Mouse (Mus musculus) MEL (cell line): ENCODE results near the gene Rin2.

Source experiments
- CTCF ChIP-seq, 3 experiments: IDR thresholded peaks in 2 of 3; conservative IDR thresholded peaks in 1 of 3; 2 replicates each; pipeline ENCODE4 v1.5.1; 2011 to 2012; ENCODE audit warnings: low read length in 3 of 3, low read depth in 2 of 3, mild to moderate bottlenecking in 2 of 3, improper control_type of control experiment in 1 of 3, inconsistent platforms in 1 of 3, mixed read lengths in 1 of 3, moderate library complexity in 1 of 3; ENCODE audit not compliant: control insufficient read depth in 1 of 3, insufficient read depth in 1 of 3, poor library complexity in 1 of 3, severe bottlenecking in 1 of 3
- EP300 ChIP-seq, 2 experiments: IDR thresholded peaks; 2 replicates each; pipeline ENCODE4 v1.6.1; 2011; ENCODE audit warnings: improper control_type of control experiment in 2 of 2, low read length in 2 of 2, low read depth in 1 of 2, mild to moderate bottlenecking in 1 of 2
- MYB ChIP-seq: IDR thresholded peaks from 2 replicates; pipeline ENCODE4 v1.6.1; 2011; ENCODE audit warnings: mild to moderate bottlenecking, low read depth, low read length, improper control_type of control experiment
- POLR2A ChIP-seq, 2 experiments: IDR thresholded peaks; 2 replicates each; pipeline ENCODE4 v1.6.1; 2011 to 2012; ENCODE audit warnings: low read length in 2 of 2, mild to moderate bottlenecking in 2 of 2, control low read depth in 1 of 2, improper control_type of control experiment in 1 of 2, low read depth in 1 of 2, moderate library complexity in 1 of 2; ENCODE audit not compliant: control insufficient read depth in 1 of 2, insufficient read depth in 1 of 2, poor library complexity in 1 of 2
- POLR2AphosphoS5 ChIP-seq: IDR thresholded peaks from 2 replicates; pipeline ENCODE4 v1.6.1; 2012; ENCODE audit warnings: low read depth, borderline replicate concordance, mild to moderate bottlenecking, inconsistent platforms, low read length, moderate library complexity, mixed read lengths
- RAD21 ChIP-seq: IDR thresholded peaks from 2 replicates; pipeline ENCODE4 v1.6.1; 2011; ENCODE audit warnings: mild to moderate bottlenecking, low read depth, low read length, improper control_type of control experiment
- SIN3A ChIP-seq: IDR thresholded peaks from 2 replicates; pipeline ENCODE4 v1.6.1; 2012; ENCODE audit warnings: low read length, improper control_type of control experiment, inconsistent platforms
- TAL1 ChIP-seq: IDR thresholded peaks from 2 replicates; pipeline ENCODE4 v1.6.1; 2012; ENCODE audit warnings: mild to moderate bottlenecking, inconsistent platforms, low read length, moderate library complexity, mixed read lengths
- TBP ChIP-seq: IDR thresholded peaks from 2 replicates; pipeline ENCODE4 v1.8.0; 2011; ENCODE audit warnings: low read depth, low read length, improper control_type of control experiment

GRCm38 (mm10) chr2:145793702-145794101, 118.7 kb downstream of the Rin2 start:
- TF ChIP-seq TBP, result no peak
- no peak for TF ChIP-seq CTCF (IDR thresholded peaks at IDR 0.05 in 2 of 3, conservative IDR thresholded peaks at IDR 0.05 in 1 of 3; ENCODE audit: control insufficient read depth in 1 of 3, insufficient read depth in 1 of 3, low read depth in 2 of 3, low read length in 3 of 3, poor library complexity in 1 of 3, severe bottlenecking in 1 of 3)
- no peak for TF ChIP-seq POLR2A (IDR thresholded peaks at IDR 0.05; ENCODE audit: control insufficient read depth in 1 of 2, insufficient read depth in 1 of 2, low read depth in 1 of 2, low read length in 2 of 2, poor library complexity in 1 of 2)
- no peak for TF ChIP-seq TAL1
- no peak for TF ChIP-seq MYB
- no peak for TF ChIP-seq EP300 (IDR thresholded peaks at IDR 0.05; ENCODE audit: low read depth in 1 of 2, low read length in 2 of 2)
- TF ChIP-seq RAD21, result no peak
- TF ChIP-seq POLR2AphosphoS5, result no peak
- TF ChIP-seq SIN3A, result no peak
